Mouse (Mus musculus): ENCODE measurements around the gene Tbc1d22a.

DNA sequence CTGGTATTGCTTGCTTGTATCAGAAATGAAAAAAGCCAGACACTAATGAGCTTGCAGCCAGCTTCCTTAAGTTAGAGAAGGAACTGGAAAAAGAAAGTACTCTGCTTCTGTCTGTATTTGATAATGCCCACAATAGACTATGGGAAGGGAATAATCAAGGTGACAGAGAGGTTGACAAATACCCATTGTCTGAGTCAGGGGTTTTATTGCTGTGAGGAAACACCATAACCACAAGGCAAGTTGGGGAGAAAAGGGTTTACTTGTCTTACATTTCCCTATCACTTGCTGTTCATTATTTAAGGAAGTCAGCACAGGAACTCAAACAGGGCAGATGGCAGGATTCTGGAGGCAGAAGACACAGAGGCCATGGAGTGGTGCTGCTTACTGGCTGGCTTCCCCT, 231.8 kb downstream of the Tbc1d22a start:
- TF ChIP-seq ZNF384 (IDR thresholded peaks at IDR 0.05; ENCODE audit: low read depth, low read length) (no peak), CHD2 (IDR thresholded peaks at IDR 0.05; ENCODE audit: low read depth, low read length) (no peak), MAFK (IDR thresholded peaks at IDR 0.05; ENCODE audit: insufficient read depth, low read depth, low read length) (no peak), HCFC1 (IDR thresholded peaks at IDR 0.05; ENCODE audit: borderline replicate concordance, insufficient read depth, low read length) (no peak), ZC3H11A (IDR thresholded peaks at IDR 0.05; ENCODE audit: borderline replicate concordance, low read depth, low read length) (no peak)

All from ES-E14 (cell line).